Mouse (Mus musculus) skeletal muscle tissue, adult 2 months (tissue): Measurements from ENCODE around the gene Dhrs7b.
"Not testable (repeated sequence)": the region's sequence is repeated elsewhere in the genome, so short reads cannot be mapped to it uniquely, and the experiment has no call there.

ENCODE experiments used
- DNase-seq: peaks from one replicate; pipeline ENCODE4 v3.0.0-alpha.2; 2012; ENCODE audit warnings: low read depth, low spot score

Dhrs7b gene

GRCm38 (mm10) chr11:60841467-60842200 lies 11.2 kb downstream of the Dhrs7b start:
- DNase-seq, result no peak

GRCm38 (mm10) chr11:60843412-60843811 lies 13.0 kb downstream of the Dhrs7b start:
- DNase-seq, result no peak

- peak; percentile 55 for DNase-seq
Measured at GRCm38 (mm10) chr11:60845415-60845814, 15.0 kb downstream of the Dhrs7b start.

- no peak for DNase-seq
Measured at GRCm38 (mm10) chr11:60856587-60856986, 26.2 kb downstream of the Dhrs7b start.

GRCm38 (mm10) chr11:60861993-60862392 lies 31.6 kb downstream of the Dhrs7b start:
- no peak for DNase-seq

GRCm38 (mm10) chr11:60863196-60863595 lies 32.8 kb downstream of the Dhrs7b start:
- peak; percentile 54 for DNase-seq

GRCm38 (mm10) chr11:60864166-60864565 lies 33.7 kb downstream of the Dhrs7b start:
- DNase-seq, result no peak

- peak; percentile 42 for DNase-seq
Measured at GRCm38 (mm10) chr11:60864916-60865315, 34.5 kb downstream of the Dhrs7b start.

GRCm38 (mm10) chr11:60866021-60866420 lies 35.6 kb downstream of the Dhrs7b start:
- no peak for DNase-seq

- DNase-seq, result no peak
Measured at GRCm38 (mm10) chr11:60867456-60867855, 37.0 kb downstream of the Dhrs7b start.

- DNase-seq, result no peak
Measured at GRCm38 (mm10) chr11:60867904-60868303, 37.5 kb downstream of the Dhrs7b start.

- not testable (repeated sequence) for DNase-seq
Measured at GRCm38 (mm10) chr11:60869471-60869870, 39.0 kb downstream of the Dhrs7b start.

GRCm38 (mm10) chr11:60871409-60871808 lies 41.0 kb downstream of the Dhrs7b start:
- DNase-seq, result no peak

- DNase-seq, result no peak
Measured at GRCm38 (mm10) chr11:60873101-60873500, 42.7 kb downstream of the Dhrs7b start.

- DNase-seq, result peak; percentile 67
Measured at GRCm38 (mm10) chr11:60878056-60878612, 47.7 kb downstream of the Dhrs7b start.

GRCm38 (mm10) chr11:60878675-60879294 lies 48.4 kb downstream of the Dhrs7b start, which contains the start of gene Tmem11:
Tmem11 (minus strand) TSS chr11:60879272.
- DNase-seq, result peak; percentile 96

GRCm38 (mm10) chr11:60879423-60879822 lies 49.0 kb downstream of the Dhrs7b start:
- peak; percentile 72 for DNase-seq

- DNase-seq, result no peak
Measured at GRCm38 (mm10) chr11:60880559-60880958, 50.1 kb downstream of the Dhrs7b start.

- no peak for DNase-seq
Measured at GRCm38 (mm10) chr11:60882386-60882785, 52.0 kb downstream of the Dhrs7b start.

GRCm38 (mm10) chr11:60886986-60887385 lies 56.6 kb downstream of the Dhrs7b start:
- DNase-seq, result not testable (repeated sequence)

- DNase-seq, result no peak
Measured at GRCm38 (mm10) chr11:60889861-60890260, 59.4 kb downstream of the Dhrs7b start.

- no peak for DNase-seq
Measured at GRCm38 (mm10) chr11:60890286-60890685, 59.9 kb downstream of the Dhrs7b start.

GRCm38 (mm10) chr11:60890744-60891143 lies 60.3 kb downstream of the Dhrs7b start:
- no peak for DNase-seq
